Mouse (Mus musculus): ENCODE measurements at regions not wholly inside any gene's neighbourhood (a gene's known extent, or its start where the extent isn't known, plus 50 kb on each side); places are given as distances from the start of the nearest gene placed in this dataset.

- TF ChIP-seq POLR2A (IDR thresholded peaks at IDR 0.05; ENCODE audit: borderline replicate concordance, insufficient read depth, low read length) (no peak), CTCF (IDR thresholded peaks at IDR 0.05; ENCODE audit: borderline replicate concordance, insufficient read depth, low read depth, low read length) (no peak)
Measured at GRCm38 (mm10) chr19:33083371-33083770, 308.7 kb downstream of the Rnls start.
